Mouse (Mus musculus) testis, postnatal 10 days (tissue): ENCODE results near the gene Rad51b.
A peak's percentile ranks its signal among the peaks of the same experiment; 100 is the strongest.

ENCODE experiments used
- DNase-seq: peaks from one replicate; pipeline ENCODE4 v3.0.0; 2021; ENCODE audit warnings: low spot score

Rad51b gene

DNA sequence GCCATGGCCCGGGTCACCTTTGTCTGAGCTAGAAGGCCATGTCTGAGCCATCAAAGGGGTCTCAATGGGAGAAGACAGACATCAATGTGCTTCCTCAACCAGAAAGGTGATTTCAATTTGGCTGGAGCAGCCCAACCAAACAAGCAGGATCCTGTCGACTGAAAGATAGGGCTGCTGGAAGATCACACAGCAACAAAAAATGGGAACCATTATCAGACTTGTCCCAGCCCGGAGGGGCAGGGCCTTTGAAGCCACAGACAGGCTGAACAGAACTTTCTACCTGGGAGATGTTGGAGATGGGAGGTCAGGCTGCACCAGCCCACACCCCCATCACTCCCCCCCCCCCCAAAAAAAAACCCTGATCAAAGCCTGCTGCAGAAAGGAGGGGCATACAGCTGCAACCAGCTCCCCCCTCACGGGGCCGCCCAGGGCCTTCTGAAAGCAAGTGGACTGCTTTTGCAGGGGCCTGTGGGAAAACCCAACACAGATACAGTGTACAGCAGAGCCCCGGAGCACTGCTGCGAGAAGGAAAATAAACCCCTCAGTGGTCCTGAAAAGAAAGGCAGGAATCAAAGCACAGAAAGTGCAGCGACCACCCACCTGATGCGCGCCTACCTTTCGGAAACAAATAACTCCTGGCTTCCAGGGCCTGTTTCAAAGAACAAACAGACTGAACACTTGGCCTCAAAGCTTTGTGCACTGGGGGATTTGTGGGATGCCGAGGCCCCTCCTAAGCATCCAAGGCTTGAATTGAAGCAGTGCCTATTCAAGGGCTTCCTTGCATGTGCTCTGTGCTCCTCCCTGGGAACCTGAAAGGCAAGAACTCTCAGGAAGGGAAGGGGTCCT is 542.2 kb downstream of the Rad51b start:
- no peak for DNase-seq

DNA sequence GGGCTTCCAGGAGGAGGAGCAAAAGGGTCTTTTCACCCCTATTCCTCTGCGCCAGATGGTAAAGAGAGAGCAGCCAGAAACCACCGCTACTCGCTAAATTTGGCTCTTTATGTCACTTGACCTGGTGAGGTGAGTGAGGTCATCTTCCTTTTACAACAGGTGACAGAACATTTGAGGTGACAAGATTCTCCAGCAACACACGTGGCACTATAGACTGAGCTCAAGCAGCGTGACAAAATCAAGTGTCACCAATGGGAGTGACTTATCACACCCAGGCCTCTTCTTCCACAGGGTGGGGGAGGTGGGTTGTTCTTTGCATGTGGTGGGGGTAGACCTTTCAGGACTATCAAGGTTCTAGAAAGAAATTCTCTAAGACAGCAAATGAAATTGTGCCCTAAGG is 543.4 kb downstream of the Rad51b start:
- no peak for DNase-seq

DNA sequence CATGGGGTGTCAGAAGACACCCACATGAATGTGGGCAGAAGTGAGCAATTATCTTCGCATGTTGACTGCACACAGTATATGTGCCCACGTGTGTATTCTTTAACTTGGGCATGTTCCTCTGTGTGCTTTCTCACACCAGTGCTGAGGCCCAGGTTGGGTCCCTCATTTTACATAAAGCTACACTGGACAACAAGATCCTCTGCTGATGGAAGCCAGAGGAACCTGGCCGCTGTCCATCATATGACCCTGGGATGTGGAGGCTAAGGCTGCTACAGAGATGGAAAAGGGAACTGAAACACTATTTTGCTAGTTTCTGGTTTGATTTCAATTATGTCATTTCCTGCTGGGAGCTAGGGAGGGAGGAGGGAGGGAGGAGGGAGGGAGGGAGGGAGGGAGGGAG is 544.2 kb downstream of the Rad51b start:
- DNase-seq: no peak

DNA sequence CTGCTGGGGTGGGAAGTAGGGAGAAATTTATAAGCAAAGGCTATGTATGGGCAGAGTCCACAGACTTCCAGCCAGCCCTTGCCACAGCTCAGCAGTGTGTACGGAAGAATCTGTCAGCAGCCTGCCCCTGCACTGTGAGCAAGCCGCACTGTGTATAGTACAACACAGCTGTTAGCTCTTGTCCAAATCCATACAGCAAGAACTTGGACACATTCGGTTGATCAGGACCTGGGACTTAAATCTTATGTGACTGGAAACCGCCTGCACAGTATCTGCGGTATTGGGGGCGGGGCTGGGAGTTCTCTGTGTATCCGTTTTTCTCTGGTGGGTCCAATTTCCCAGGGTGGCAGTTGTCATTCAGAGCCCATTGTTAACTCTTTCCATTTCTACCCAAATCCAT is 545.2 kb downstream of the Rad51b start:
- DNase-seq: no peak

DNA sequence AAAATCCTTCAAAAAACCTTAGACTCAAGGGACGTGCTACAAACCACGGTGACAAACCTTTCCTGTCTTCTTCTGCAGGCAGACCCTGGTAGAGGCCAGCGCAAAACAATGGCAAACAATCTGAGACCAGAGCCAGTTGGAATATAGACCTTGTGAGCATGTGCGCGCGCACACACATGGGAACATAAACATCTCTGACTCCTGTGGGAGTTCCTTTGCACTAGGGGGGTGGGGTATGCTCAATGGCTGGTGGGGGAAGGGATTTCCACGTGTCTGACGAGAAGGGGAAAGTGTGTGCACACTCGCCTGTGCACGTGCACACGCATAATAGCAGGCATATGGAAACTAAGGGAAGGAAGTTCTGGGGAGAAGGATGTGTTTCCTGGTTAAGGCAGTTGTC is 545.9 kb downstream of the Rad51b start:
- no peak for DNase-seq

DNA sequence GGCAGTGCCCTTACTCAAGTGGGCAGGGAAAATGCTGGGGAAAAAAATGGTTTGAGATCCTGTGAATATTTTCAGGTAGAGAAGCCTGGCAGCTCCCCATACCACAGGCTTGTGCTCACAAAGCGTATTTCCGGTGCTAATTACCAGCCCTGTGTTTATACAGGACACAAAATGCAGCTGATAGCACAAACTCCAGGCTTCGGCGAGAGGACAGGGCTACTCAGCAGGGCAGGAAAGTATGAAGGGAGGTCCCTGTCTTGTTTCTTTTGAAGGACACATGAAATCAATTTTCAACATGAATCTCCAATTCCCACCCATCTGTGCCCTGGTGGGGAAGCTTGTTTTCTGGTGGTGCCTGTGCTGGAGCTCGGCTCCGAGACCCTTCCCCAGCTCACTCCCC is 546.4 kb downstream of the Rad51b start:
- DNase-seq: no peak

DNA sequence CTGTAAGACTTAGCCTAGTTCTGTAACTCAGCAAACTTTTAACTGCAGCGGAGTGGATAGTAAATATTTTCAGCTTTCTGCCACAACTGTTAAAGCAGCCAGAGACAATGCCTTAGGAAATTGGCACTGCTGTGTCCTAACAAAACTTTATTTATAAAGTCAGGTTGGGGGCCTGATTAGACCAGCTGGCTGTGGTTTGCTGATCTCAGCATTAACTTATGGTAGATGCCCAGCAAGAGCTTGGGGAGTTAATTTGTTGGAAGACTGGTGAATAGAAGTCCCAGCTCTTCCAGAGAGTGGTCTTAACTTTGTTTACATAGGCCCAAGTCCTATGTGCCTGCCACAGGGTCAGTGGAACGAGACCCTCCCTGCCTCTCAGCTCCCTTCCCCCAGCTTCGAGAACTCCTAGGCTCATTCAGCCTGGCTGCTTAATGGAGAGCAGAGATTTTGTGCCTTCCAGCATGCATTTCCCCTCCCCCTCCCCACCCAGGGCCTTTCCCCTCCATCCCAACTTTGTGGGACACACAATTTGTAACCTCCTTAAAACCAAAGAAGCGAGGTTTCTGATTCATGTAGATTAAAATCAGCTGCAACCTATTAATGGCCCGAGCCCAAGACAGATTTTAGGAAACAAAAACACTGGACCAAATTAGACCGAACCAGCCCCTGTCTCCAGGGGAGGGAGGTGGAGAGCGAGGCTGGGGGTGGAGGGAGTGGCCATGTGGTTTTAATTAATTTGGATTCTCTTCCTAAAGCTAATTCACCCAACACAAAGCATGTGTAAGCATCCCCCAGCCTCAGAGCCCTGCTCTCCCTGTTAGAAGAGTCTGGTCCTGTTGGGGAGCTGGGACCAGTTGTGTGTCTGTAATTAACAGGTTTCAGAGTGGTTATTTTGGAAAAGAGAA is 549.4 kb downstream of the Rad51b start:
- no peak for DNase-seq

DNA sequence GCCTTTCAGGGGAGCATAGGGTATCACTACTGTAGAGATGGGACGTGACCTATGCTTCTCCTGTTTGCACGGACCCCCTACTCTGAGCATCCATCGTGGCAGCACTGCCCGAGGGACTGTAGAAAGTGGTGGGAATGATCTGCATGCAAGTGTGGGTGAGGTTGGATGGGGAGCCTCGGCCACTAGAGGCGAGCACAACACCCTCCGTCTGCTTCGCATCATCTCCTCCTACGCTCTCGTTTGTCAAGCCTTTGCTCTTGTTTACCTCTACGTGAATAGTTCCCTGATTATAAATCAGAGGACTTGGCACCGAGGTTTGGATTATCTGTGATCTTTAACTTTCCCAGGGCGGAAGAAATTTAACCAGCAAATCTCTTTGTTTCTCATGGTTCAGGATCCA is 551.5 kb downstream of the Rad51b start:
- no peak for DNase-seq

DNA sequence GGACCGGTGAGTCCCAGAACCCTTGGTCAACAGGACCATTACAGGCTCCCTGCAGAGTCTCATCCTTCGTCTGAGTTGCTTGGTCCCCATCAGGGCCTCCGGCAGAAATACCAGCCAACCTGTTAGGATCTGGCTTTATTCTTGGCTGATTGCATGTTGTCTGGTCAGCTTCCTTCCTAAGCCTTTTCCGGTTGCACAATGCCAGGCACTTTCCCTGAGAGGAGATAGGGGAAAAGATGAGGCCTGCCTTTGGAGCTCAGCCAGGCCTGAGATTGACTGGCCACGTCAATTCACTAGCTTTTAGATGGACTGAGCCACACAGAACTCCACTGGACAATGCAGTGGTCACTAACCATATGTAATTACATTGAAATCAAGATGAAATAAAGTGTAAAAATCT is 552.9 kb downstream of the Rad51b start:
- DNase-seq: no peak

DNA sequence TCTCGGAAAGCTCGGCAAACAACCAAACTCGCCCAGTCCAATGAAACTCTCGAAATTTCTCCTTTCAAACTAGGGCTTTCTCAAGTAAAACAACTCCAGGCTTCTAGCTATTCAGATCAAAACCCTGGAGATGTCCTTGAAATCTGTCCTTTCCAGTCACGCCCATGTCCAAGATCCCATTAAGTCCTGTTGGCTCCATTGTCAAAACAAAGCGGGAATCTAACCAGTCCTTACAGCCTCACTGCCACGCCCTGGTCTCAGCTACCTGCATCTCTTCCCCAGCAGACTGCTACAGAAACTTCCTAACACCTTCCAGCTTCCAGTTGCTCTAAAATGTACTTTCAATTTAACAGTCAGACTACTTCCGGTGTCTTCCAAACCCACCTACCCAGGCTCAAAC is 554.8 kb downstream of the Rad51b start:
- DNase-seq: no peak

DNA sequence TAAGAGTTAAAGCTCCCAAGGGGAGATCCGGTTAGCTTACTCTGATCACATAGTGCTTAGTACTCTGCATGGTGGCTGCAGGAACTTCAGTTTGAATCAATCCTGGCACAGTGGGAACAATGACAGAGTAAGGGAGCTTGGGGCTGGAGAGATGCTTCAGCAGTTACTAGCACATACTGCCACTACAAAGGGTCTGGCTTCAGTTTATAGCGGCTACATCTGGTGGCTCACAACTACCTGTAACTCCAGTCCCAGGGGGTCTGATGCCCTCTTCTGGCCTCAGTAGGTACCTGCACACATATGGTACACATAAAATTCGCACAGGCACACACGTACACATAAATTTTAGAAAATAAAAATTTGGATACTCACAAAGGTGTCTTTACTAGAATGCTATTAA is 555.5 kb downstream of the Rad51b start:
- DNase-seq: no peak

DNA sequence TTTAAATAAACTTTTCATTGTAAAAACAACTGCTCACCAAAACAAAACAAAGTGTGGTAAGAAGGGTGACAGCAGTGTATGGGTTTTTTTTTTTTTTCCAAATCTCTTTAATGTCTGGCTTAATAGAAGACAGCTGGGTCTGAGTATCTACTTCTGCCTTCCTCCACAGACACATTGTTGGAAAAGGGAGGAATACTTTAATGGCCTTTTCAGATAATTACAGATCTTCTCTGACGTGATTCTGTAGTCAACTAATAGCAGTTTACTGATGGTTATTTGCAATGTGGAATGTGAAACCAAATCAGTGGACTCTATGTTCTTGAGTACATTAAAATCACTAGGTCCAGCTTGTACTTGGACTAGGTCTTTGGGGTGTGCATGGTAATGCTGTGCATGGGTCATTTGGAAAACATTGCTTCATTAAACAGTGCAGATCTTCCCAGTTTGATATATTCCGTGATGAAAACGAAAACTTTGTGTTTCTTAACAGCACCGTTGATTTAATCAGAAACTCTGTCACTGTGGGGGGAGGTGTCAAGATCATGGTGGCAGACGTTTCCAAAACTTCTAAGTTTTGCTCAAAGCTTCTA is 556.9 kb downstream of the Rad51b start:
- no peak for DNase-seq

DNA sequence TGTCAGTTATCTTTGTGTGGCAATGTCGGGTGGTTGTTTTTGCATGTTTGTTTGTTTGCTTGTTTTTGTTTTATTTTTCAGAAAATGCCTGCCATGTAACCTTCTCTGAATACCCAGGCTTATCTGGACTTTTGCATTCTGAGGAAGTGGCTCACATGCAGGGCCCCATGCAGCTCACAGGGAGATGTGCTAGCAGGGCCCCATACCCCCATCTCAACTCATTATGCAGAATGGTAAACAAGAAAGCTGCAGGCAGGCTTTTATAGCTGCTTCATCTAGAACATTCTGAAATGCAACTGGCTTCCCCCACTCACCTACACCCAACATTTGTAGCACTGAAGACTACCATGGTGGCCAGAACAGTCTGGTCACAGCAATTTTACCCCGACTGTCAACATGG is 557.4 kb downstream of the Rad51b start:
- no peak for DNase-seq

DNA sequence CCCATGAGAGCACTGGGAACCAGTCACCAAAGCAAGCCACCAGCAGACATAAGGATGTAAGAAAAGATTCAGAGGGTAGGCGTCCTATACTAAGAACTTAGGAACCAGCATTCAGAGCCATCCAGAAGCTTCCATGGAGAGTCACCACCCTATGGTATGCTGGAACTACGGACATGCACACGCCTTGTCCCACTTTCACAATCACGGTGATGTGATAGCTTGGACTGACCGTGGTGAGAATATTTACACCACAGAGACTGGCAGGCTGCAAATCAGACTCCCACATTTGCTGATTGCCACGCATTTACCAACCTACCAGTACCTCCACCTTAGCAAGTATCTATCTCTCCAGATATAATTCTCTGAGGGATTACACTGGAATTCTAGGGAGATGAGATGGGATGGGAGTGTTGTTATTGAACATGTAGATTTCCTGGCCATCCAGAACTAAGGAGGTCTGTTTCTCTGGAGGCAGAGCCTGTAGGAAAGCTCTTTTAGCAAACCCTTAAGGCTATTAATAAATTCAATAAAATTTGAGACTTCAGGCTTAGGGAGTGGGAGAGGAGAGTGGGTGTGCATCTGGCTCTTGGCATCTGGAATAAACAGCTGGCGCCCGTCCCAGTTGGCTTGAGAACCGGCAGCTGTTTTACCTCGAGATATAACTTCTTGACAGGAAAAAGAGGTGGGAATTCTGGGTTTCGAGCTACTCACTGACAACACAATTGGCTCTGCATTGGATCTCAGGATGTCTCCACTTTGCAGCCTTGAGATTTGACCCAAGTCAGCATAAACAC is 559.2 kb downstream of the Rad51b start:
- DNase-seq: peak; percentile 87

DNA sequence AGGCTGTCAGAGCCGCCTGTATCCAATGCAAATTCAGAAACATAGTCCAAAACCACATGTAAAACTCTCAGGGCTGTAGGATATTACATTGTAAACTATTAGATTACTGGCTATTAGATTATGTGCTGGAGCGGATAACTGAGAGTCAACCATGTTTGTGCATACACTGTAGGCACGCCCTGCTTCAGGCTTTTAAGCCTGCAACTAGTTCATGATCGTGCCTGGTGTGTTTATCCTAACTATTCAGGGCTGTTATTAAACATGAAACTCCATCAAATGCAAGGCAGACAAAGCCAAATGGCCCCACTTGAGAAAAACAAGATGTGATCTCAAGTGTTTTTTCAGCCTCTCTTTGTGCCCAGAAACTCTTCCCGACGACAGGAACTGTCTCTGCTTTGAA is 560.6 kb downstream of the Rad51b start:
- no peak for DNase-seq

DNA sequence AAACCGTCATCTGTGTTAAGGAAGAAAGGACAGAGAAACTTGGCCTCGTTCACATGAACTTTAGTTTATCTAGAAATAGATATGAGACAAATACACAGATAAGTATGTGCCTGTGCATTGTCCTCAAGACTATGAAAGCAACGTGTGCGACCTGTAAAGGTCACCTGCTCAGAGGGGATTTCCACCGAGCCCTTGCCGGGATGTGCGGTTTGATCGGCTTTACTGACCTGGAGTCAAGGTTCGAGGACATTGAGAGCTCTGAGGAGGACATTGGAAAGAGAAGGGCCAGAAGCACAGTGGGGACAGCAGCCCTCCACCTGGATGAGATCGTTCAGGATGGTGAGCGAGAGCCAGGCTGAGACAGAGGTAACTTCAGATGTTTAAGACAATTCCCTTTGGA is 561.3 kb downstream of the Rad51b start:
- DNase-seq: peak; percentile 40

DNA sequence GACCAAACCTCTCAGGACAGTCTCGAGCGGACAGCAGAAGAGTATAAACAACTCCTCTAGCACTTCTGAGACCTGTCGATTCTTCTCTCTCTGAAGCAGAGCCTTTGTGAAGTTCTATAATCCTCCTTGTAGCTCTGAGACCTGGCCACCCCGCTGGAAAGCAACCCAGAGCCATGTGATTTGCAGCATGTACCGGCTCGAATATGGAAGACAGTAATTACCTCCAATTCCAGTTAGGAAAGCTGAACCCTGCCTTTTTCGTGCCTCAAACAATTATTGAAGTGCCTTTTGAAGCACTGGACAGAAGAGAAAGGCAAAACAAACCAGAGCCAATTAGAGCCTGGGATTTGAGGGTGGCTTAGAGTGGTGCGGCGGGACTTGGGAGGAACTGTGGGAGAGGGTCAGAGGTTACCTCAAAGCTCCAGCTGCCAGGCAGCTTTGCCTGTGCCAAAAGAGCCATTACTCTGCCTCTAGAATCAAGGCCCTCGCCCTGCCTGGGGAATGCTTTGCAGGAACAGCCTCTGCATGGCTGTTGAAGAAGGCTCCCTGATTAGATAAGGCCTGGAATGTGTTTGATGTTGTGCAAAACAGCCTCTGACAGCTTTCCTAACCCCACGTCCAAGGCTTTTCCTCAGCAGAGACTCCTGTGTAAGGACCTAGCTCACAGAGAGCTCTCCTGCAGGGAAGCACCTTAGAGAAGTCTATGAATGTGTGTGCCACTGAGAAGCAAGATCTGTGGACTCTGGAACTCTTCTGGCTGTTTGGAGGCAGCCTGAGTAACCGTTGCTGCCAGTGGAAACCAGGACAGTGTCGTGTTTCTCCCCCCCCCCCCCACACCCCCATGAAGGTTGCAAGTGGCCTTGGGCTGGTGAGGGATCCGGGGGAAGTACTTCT is 562.5 kb downstream of the Rad51b start:
- peak; percentile 73 for DNase-seq

DNA sequence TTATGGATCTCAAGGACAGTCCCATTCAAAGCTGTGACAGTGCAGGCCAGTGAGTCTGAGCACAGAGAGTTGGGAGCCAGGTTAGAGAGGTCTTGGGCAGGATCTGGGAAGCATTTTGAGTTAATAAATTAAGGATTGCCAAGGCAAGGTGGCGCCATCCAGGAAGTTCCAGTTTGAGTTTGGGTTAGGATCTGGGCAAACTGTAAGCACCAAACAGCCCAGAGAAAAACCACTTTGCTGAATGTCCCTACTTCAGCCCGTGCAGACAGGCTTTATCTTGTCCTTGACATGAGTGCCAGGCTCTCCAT is 563.1 kb downstream of the Rad51b start:
- peak; percentile 44 for DNase-seq
